Mouse (Mus musculus) liver, embryonic 14.5 days (tissue): ENCODE measurements around the gene Zfp60. TPM values are rescaled to one million over a fixed set of nuclear protein-coding genes. Genes with fewer than 3 reads are reported as not detected.
A peak's percentile ranks its signal among the peaks of the same experiment; 100 is the strongest.

Experiments
- ATAC-seq: fragments of 200-750 bp; cut with Nextera tagmentation; 2 replicates; pipeline ENCODE4 v1.8.0; 2017; ENCODE audit warnings: moderate number of reproducible peaks, mild to moderate bottlenecking, moderate library complexity; ENCODE audit not compliant: insufficient read depth
- DNase-seq, 3 experiments: peaks; one replicate each; pipeline ENCODE4 v3.0.0-alpha.2; 2012 to 2013; ENCODE audit warnings: low read depth in 3 of 3, low spot score in 3 of 3
- H3K27ac ChIP-seq: fragments of 300-500 bp; sonication (generic); 2 replicates; pipeline ENCODE4 v1.5.1; 2014; ENCODE audit warnings: moderate library complexity, mild to moderate bottlenecking, control low read depth, inconsistent platforms
- H3K27me3 ChIP-seq: fragments of 300-500 bp; sonication (generic); 2 replicates; pipeline ENCODE4 v1.6.1; 2014; ENCODE audit warnings: mild to moderate bottlenecking, low read length, moderate library complexity; ENCODE audit not compliant: control insufficient read depth, insufficient read depth
- H3K36me3 ChIP-seq: fragments of 300-500 bp; sonication (generic); replicated peaks from 2 replicates; pipeline ENCODE4 v1.6.1; 2014; ENCODE audit warnings: low read depth; ENCODE audit not compliant: control insufficient read depth, insufficient read depth
- H3K4me1 ChIP-seq, 2 experiments: fragments of 200-500 bp in 1 of 2; fragments of 300-500 bp in 1 of 2; sonication (generic) in 1 of 2; replicated peaks; 2 replicates each; pipeline ENCODE4 v1.6.1; 2012 to 2014; ENCODE audit warnings: antibody characterized with exemption in 1 of 2, inconsistent platforms in 1 of 2, low read length in 1 of 2; ENCODE audit not compliant: control insufficient read depth in 2 of 2, insufficient read depth in 2 of 2
- H3K4me2 ChIP-seq: fragments of 300-500 bp; sonication (generic); 2 replicates; pipeline ENCODE4 v1.6.1; 2014; ENCODE audit warnings: low read depth, mild to moderate bottlenecking, control low read depth, moderate library complexity
- H3K4me3 ChIP-seq, 2 experiments: fragments of 200-500 bp in 1 of 2; fragments of 300-500 bp in 1 of 2; sonication (generic) in 1 of 2; 2 replicates each; pipeline ENCODE4 v1.5.1; 2012 to 2014; ENCODE audit warnings: low read depth in 2 of 2, low read length in 2 of 2, mild to moderate bottlenecking in 2 of 2, control low read depth in 1 of 2, inconsistent platforms in 1 of 2, moderate library complexity in 1 of 2; ENCODE audit not compliant: insufficient read depth in 1 of 2
- H3K9ac ChIP-seq: fragments of 300-500 bp; sonication (generic); replicated peaks from 2 replicates; pipeline ENCODE4 v1.6.1; 2014; ENCODE audit warnings: mild to moderate bottlenecking, control low read depth, moderate library complexity
- H3K9me3 ChIP-seq: fragments of 300-500 bp; sonication (generic); 2 replicates; pipeline ENCODE4 v1.6.1; 2016; ENCODE audit warnings: low read length, mixed read lengths; ENCODE audit not compliant: control insufficient read depth
- CTCF ChIP-seq: IDR thresholded peaks from 2 replicates; pipeline ENCODE4 v1.5.1; 2016; ENCODE audit warnings: antibody characterized with exemption, low read depth, control low read depth
- EP300 ChIP-seq: IDR thresholded peaks from 2 replicates; pipeline ENCODE4 v1.6.1; 2016; ENCODE audit warnings: antibody characterized with exemption, low read depth
- WGBS: fragments of 180-500 bp; shearing (Covaris S2); extraction: QIAGEN DNeasy Blood & Tissue Kit; methylation state at CpG from one replicate; pipeline ENCODE4 v1.1.7; 2014; ENCODE audit not compliant: insufficient replicate concordance; 5-methylcytosine and 5-hydroxymethylcytosine counted together
- polyA plus RNA-seq, 2 experiments: library from polyadenylated mRNA; depleted of rRNA in 1 of 2; stranded (reverse) in 1 of 2; unstranded in 1 of 2; fragments of >200 nt; fragmentation: Nextera tagmentation in 1 of 2; extraction: Ambion mirVana in 1 of 2; gene quantifications; 2 replicates each; pipeline versions ENCODE4 v1.2.1 to v1.2.3; 2012 to 2014

Zfp60 gene
- polyA plus RNA-seq (2012; rRNA removed) (0.97 and 1.4 TPM in 2 replicates), polyA plus RNA-seq (2014; fragmentation: Nextera tagmentation; extraction: Ambion mirVana) (3.1 and 4.5 TPM in 2 replicates)

- no peaks in the 10 kb centered on the region for H3K27me3 ChIP-seq
- H3K4me1 ChIP-seq: peaks cover 2 to 9% of the 10 kb centered on the region in 2 experiments
- peak within 1 kb of the TSS; percentile 73 for H3K9ac ChIP-seq
- peak within 1 kb of the TSS; percentile 73 to 93 for H3K4me3 ChIP-seq
- WGBS: under 1% methylated on average over 35 of the region's 35 CpGs
- DNase-seq (peak; percentile 62 to 70 (median 62)), ATAC-seq (peak; percentile 89)
- H3K36me3 ChIP-seq: no peaks in the 10 kb centered on the region
- H3K4me2 ChIP-seq: peak within 1 kb of the TSS; percentile 73
- no peaks in the 10 kb centered on the region for H3K9me3 ChIP-seq
- H3K27ac ChIP-seq: peak within 1 kb of the TSS; percentile 70
- no peak for TF ChIP-seq EP300
- peak; percentile 70 for TF ChIP-seq CTCF
Measured at GRCm38 (mm10) chr7:27731281-27731883, at the start of gene Zfp60. Gene Zfp60, plus strand, starts transcription at chr7:27731389.

GRCm38 (mm10) chr7:27683218-27683617 lies 48.0 kb upstream of the Zfp60 start:
- Histone ChIP-seq H3K27me3 (no peaks in the 10 kb centered on the region), H3K9me3 (no peaks in the 10 kb centered on the region), H3K4me3 (no peak overlapping the region), H3K27ac (no peak overlapping the region), H3K9ac (no peak overlapping the region), H3K36me3 (no peaks in the 10 kb centered on the region), H3K4me1 (no peaks in the 10 kb centered on the region; a peak in 1 of 4 replicates), H3K4me2 (no peak overlapping the region)
- no peak for TF ChIP-seq EP300
- no peak for TF ChIP-seq CTCF
- DNase-seq (no peak), ATAC-seq (no peak)
- 25% methylated on average over 2 of the region's 2 CpGs for WGBS

- H3K4me1 ChIP-seq: peaks cover 4% of the 10 kb centered on the region in 2 experiments; a peak in 2 of 4 replicates
- no peak overlapping the region for H3K9ac ChIP-seq
- H3K4me3 ChIP-seq: no peak overlapping the region
- H3K4me2 ChIP-seq: no peak overlapping the region
- H3K27ac ChIP-seq: no peak overlapping the region
- no peaks in the 10 kb centered on the region for H3K27me3 ChIP-seq
- DNase-seq (no peak), ATAC-seq (no peak)
- no peaks in the 10 kb centered on the region for H3K9me3 ChIP-seq
- WGBS: 20% methylated on average over 5 of the region's 5 CpGs
- H3K36me3 ChIP-seq: no peaks in the 10 kb centered on the region
- TF ChIP-seq EP300 (no peak), CTCF (no peak)
Measured at GRCm38 (mm10) chr7:27685220-27685619, 46.0 kb upstream of the Zfp60 start.

GRCm38 (mm10) chr7:27685681-27686080 lies 45.5 kb upstream of the Zfp60 start:
- H3K27me3 ChIP-seq: no peaks in the 10 kb centered on the region
- no peak overlapping the region for H3K27ac ChIP-seq
- 0% methylated on average over 6 of the region's 6 CpGs for WGBS
- no peaks in the 10 kb centered on the region for H3K36me3 ChIP-seq
- H3K9me3 ChIP-seq: no peaks in the 10 kb centered on the region
- H3K4me2 ChIP-seq: no peak overlapping the region
- no peak overlapping the region for H3K4me3 ChIP-seq
- H3K9ac ChIP-seq: no peak overlapping the region
- TF ChIP-seq EP300 (no peak), CTCF (peak; percentile 74)
- DNase-seq (peak in 1 of 3 experiments; percentile 39), ATAC-seq (no peak)
- H3K4me1 ChIP-seq: peaks cover 4% of the 10 kb centered on the region in 2 experiments; a peak in 2 of 4 replicates

GRCm38 (mm10) chr7:27687043-27687442 lies 44.1 kb upstream of the Zfp60 start:
- DNase-seq (no peak), ATAC-seq (no peak)
- Histone ChIP-seq H3K4me2 (no peak overlapping the region), H3K4me1 (peaks cover 4% of the 10 kb centered on the region in 2 experiments; a peak in 2 of 4 replicates), H3K27ac (no peak overlapping the region), H3K9me3 (no peaks in the 10 kb centered on the region), H3K36me3 (no peaks in the 10 kb centered on the region), H3K4me3 (no peak overlapping the region), H3K9ac (no peak overlapping the region), H3K27me3 (no peaks in the 10 kb centered on the region)
- 51% methylated on average over 1 of the region's 1 CpGs for WGBS
- TF ChIP-seq EP300 (no peak), CTCF (no peak)
